Mouse (Mus musculus) hindbrain, embryonic 16.5 days (tissue): ENCODE results near the gene Fv1. TPM values are rescaled to one million over a fixed set of nuclear protein-coding genes. Genes with fewer than 3 reads are reported as not detected.
A peak's percentile ranks its signal among the peaks of the same experiment; 100 is the strongest.

Experiments used
- ATAC-seq: fragments of 200-750 bp; cut with Nextera tagmentation; 2 replicates; pipeline ENCODE4 v1.8.0; 2017; ENCODE audit warnings: moderate TSS enrichment, moderate library complexity
- H3K27ac ChIP-seq: fragments of 300-500 bp; sonication (generic); 2 replicates; pipeline ENCODE4 v1.5.1; 2014; ENCODE audit warnings: low read depth, mild to moderate bottlenecking, control low read depth, low read length, moderate library complexity
- H3K27me3 ChIP-seq: fragments of 300-500 bp; sonication (generic); replicated peaks from 2 replicates; pipeline ENCODE4 v1.6.1; 2014; ENCODE audit warnings: low read length; ENCODE audit not compliant: control insufficient read depth, insufficient read depth
- H3K36me3 ChIP-seq: fragments of 300-500 bp; sonication (generic); 2 replicates; pipeline ENCODE4 v1.6.1; 2014; ENCODE audit warnings: mild to moderate bottlenecking, low read length, moderate library complexity, mixed read lengths; ENCODE audit not compliant: control insufficient read depth, insufficient read depth
- H3K4me1 ChIP-seq: fragments of 300-500 bp; sonication (generic); 2 replicates; pipeline ENCODE4 v1.6.1; 2014; ENCODE audit warnings: low read depth, low read length; ENCODE audit not compliant: control insufficient read depth, insufficient read depth
- H3K4me2 ChIP-seq: fragments of 300-500 bp; sonication (generic); 2 replicates; pipeline ENCODE4 v1.6.1; 2014; ENCODE audit warnings: mild to moderate bottlenecking, low read length, control low read depth, moderate library complexity
- H3K4me3 ChIP-seq: fragments of 300-500 bp; sonication (generic); 2 replicates; pipeline ENCODE4 v1.5.1; 2014; ENCODE audit warnings: mild to moderate bottlenecking, low read length, control low read depth, moderate library complexity
- H3K9ac ChIP-seq: fragments of 300-500 bp; sonication (generic); 2 replicates; pipeline ENCODE4 v1.6.1; 2014; ENCODE audit warnings: low read depth, mild to moderate bottlenecking, control low read depth, low read length, moderate library complexity
- H3K9me3 ChIP-seq: fragments of 300-500 bp; sonication (generic); 2 replicates; pipeline ENCODE4 v1.6.1; 2014; ENCODE audit warnings: mild to moderate bottlenecking, low read length, moderate library complexity; ENCODE audit not compliant: control insufficient read depth
- WGBS: fragments of 180-500 bp; shearing (Covaris S2); extraction: QIAGEN DNeasy Blood & Tissue Kit; methylation state at CpG from one replicate; pipeline ENCODE4 v1.1.7; 2014; 5-methylcytosine and 5-hydroxymethylcytosine counted together
- polyA plus RNA-seq: library from polyadenylated mRNA; unstranded; fragments of >200 nt; fragmentation: Nextera tagmentation; extraction: Ambion mirVana; gene quantifications from 2 replicates; pipeline ENCODE4 v1.2.1, GENCODE M21; 2015

The Fv1 gene
- polyA plus RNA-seq, 1 experiment from 2014 or later, result 8.4 TPM

GRCm38 (mm10) chr4:147897348-147897747 is 28.6 kb downstream of the Fv1 start:
- no peak for ATAC-seq
- Histone ChIP-seq H3K4me1 (no peaks in the 10 kb centered on the region; the same call in 1 of the 2 replicates), H3K27ac (no peak overlapping the region), H3K9ac (no peak overlapping the region), H3K4me3 (no peak overlapping the region), H3K4me2 (no peak overlapping the region), H3K27me3 (no peaks in the 10 kb centered on the region), H3K9me3 (no peaks in the 10 kb centered on the region), H3K36me3 (peaks cover 29% of the 10 kb centered on the region)
- WGBS, result 92% methylated on average over 3 of the region's 3 CpGs

DNA sequence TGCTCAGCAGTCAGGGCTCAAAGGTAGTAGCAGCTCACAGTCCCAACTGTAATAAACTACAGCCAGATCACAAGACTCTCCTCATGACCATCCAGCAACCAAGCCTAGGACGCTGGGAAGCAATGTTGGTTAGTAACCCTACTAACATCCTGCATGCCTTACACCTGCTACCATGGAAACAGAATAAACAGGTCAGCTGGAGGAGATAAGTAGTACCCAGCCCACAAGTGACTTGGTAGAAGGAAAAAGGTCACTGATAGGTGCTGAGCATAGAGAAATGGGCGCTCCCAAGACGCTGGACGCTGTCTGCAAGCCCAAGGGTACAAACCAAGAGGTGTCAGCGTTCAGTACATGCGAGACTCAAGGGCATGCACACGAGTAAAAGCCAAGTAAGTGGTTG is 31.7 kb downstream of the Fv1 start:
- Histone ChIP-seq H3K27ac (no peak overlapping the region), H3K9ac (no peak overlapping the region), H3K9me3 (no peaks in the 10 kb centered on the region), H3K27me3 (no peaks in the 10 kb centered on the region), H3K4me1 (peaks cover 7% of the 10 kb centered on the region), H3K4me2 (no peak overlapping the region), H3K36me3 (peaks cover 26% of the 10 kb centered on the region), H3K4me3 (no peak overlapping the region)
- ATAC-seq, result no peak
- WGBS, result 91% methylated on average over 7 of the region's 7 CpGs

DNA sequence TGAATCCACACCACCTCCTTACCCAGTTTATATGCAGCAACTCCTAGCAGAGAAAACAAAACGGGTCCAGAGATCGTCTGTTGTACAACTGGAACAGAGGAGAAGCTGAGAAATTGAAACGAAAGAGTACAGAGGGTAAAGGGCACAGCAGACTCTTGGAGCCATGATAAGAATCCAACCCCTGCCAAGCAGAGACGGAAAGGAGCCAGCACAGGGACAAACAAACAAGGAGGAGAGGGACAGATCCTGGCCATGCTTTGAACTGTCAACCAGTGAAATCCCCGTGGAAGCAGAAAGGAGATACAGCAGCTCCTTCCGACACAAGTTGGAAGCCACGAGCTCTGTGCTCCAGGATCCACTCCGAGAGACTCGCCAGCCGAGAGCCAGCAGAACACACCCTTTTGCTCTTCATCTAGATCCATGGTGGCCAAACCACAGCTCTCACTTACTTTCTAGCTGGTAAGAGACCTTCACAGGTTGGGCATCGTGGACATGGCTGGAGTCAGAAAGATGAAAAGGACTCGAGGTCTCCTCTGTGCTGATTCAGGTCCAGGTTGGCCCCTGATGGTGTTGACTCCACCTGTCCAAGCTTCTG is 34.2 kb downstream of the Fv1 start:
- Histone ChIP-seq H3K4me3 (no peak overlapping the region), H3K27me3 (no peaks in the 10 kb centered on the region), H3K4me1 (peaks cover 7% of the 10 kb centered on the region), H3K9me3 (no peaks in the 10 kb centered on the region), H3K4me2 (no peak overlapping the region), H3K9ac (no peak overlapping the region), H3K27ac (no peak overlapping the region), H3K36me3 (peaks cover 8% of the 10 kb centered on the region)
- no peak for ATAC-seq
- WGBS, result 94% methylated on average over 12 of the region's 12 CpGs

DNA sequence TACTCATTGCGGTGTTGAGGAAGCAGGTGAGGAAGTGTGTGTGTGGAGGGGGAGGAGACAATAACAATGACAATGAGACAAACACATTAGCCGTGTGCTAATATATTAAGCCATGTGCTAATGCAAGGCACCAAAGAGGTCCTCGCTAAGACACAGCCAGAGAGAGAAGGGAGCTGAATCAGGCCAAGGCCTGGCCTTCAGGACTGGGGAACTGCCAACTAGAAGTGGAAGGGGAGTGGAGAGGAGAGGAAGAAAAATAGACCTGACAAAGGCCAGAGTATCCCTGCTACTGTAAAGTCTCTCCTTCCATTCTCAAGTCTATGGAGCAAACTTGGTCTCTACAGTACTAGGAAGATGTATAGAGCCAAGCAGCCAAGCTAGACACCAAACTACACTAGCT is 34.8 kb downstream of the Fv1 start:
- no peak for ATAC-seq
- WGBS, result 78% methylated on average over 3 of the region's 3 CpGs
- peaks cover 7% of the 10 kb centered on the region for H3K4me1 ChIP-seq
- H3K27me3 ChIP-seq, result no peaks in the 10 kb centered on the region
- no peak overlapping the region for H3K27ac ChIP-seq
- peak overlapping the region; percentile 85 for H3K4me3 ChIP-seq
- peak overlapping the region; percentile 90 for H3K9ac ChIP-seq
- H3K4me2 ChIP-seq, result peak overlapping the region; percentile 69
- peaks cover 4% of the 10 kb centered on the region for H3K36me3 ChIP-seq
- no peaks in the 10 kb centered on the region for H3K9me3 ChIP-seq

GRCm38 (mm10) chr4:147904313-147905089 is 35.7 kb downstream of the Fv1 start, which contains the start of gene Mfn2:
Mfn2 (minus strand) TSS chr4:147904704.
- Histone ChIP-seq H3K9ac (peak within 1 kb of the TSS; percentile 90), H3K9me3 (no peaks in the 10 kb centered on the region), H3K4me2 (peak within 1 kb of the TSS; percentile 69), H3K4me1 (peaks cover 7% of the 10 kb centered on the region), H3K4me3 (peak within 1 kb of the TSS; percentile 85), H3K27me3 (no peaks in the 10 kb centered on the region), H3K36me3 (peaks cover 2% of the 10 kb centered on the region), H3K27ac (peak within 1 kb of the TSS; percentile 91)
- ATAC-seq, result peak; percentile 93
- WGBS, result under 1% methylated on average over 56 of the region's 59 CpGs

GRCm38 (mm10) chr4:147905090-147905659 is 36.4 kb downstream of the Fv1 start:
- Histone ChIP-seq H3K4me2 (peak overlapping the region; percentile 52), H3K27me3 (no peaks in the 10 kb centered on the region), H3K4me3 (peak overlapping the region; percentile 85), H3K9me3 (no peaks in the 10 kb centered on the region), H3K36me3 (peaks cover 2% of the 10 kb centered on the region; the same call in 1 of the 2 replicates), H3K27ac (peak overlapping the region; percentile 91), H3K4me1 (peaks cover 7% of the 10 kb centered on the region), H3K9ac (peak overlapping the region; percentile 90)
- ATAC-seq, result peak; percentile 37
- WGBS, result under 1% methylated on average over 8 of the region's 8 CpGs

DNA sequence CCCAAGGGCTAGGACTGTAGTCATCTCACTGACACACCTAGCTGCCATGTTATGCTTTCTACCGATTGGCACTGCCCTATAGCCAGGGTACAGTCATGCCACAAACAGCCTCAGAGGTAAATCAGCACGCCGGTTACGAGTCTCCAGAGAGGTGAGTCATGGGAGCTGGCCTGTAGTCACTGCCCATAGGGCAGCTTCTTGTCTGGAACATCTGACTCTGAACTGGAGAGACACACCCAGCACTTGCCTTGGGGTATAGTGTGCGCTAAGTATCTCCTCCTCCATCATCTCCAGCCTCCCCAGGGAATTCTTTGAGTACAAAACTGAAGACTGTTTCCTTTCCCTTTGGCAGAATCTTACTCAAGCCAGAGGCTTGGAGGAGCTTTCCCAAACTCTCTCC is 37.5 kb downstream of the Fv1 start:
- H3K36me3 ChIP-seq, result no peaks in the 10 kb centered on the region; the same call in 1 of the 2 replicates
- ATAC-seq, result no peak
- WGBS, result 74% methylated on average over 5 of the region's 5 CpGs

GRCm38 (mm10) chr4:147909486-147909885 is 40.7 kb downstream of the Fv1 start:
- no peak for ATAC-seq
- H3K27me3 ChIP-seq, result no peaks in the 10 kb centered on the region
- 92% methylated on average over 5 of the region's 5 CpGs for WGBS

More for the DNA sequence above, 37.5 kb downstream of the Fv1 start:
- Histone ChIP-seq H3K27me3 (no peaks in the 10 kb centered on the region), H3K9ac (no peak overlapping the region), H3K9me3 (no peaks in the 10 kb centered on the region), H3K4me1 (peaks cover 7% of the 10 kb centered on the region), H3K4me3 (no peak overlapping the region), H3K27ac (no peak overlapping the region), H3K4me2 (no peak overlapping the region)

DNA sequence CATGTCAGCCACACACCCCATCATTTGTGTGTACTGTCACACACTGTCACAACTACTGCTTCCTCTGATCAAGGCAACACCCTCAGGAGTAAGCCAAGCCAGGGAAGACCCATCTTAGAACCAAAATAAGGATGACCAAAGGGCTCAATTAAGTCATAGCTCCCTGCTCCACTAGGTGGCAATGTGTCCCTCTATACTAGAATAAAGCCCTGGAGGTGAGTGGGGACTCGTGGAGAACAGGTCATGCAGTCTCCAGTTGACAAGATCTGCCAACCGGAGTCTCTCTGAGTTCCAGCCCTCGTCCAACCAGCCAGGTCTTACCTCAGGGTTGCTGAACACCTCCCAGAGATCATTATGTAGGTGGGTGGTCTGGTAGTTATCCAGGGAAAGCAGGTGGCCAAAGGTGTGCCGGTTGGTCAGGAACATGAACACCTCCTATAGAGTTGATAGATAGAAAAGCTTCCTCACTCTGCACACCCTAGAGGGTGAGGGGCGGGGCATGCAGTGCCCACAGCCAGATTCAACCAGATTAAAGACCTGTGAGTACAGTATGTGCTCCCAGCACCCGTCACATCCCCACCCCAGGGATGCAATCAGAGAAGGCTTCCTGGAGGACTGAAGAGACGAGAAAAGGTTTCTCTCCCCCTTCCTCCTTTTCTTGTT is 49.8 kb downstream of the Fv1 start:
- Histone ChIP-seq H3K36me3 (0 out of 2 replicates have a peak, but pooled peaks cover 2% of the 10 kb centered on the region), H3K4me2 (no peak overlapping the region), H3K9me3 (no peaks in the 10 kb centered on the region), H3K27ac (no peak overlapping the region), H3K27me3 (no peaks in the 10 kb centered on the region), H3K9ac (no peak overlapping the region), H3K4me1 (no peaks in the 10 kb centered on the region), H3K4me3 (no peak overlapping the region)
- ATAC-seq, result no peak
- WGBS, result 58% methylated on average over 7 of the region's 7 CpGs

More at GRCm38 (mm10) chr4:147909486-147909885, 40.7 kb downstream of the Fv1 start:
- no peaks in the 10 kb centered on the region for H3K36me3 ChIP-seq
- no peak overlapping the region for H3K27ac ChIP-seq
- H3K9ac ChIP-seq, result no peak overlapping the region
- no peaks in the 10 kb centered on the region for H3K4me1 ChIP-seq
- no peaks in the 10 kb centered on the region for H3K9me3 ChIP-seq
- no peak overlapping the region for H3K4me3 ChIP-seq
- no peak overlapping the region for H3K4me2 ChIP-seq
